Mouse (Mus musculus) heart, embryonic 15.5 days (tissue): Measurements from ENCODE around the gene Arid3b. TPM values are rescaled to one million over a fixed set of nuclear protein-coding genes. Genes with fewer than 3 reads are reported as not detected.

Source experiments
- ATAC-seq: fragments of 200-750 bp; cut with Nextera tagmentation; replicated peaks from 2 replicates; pipeline ENCODE4 v1.8.0; 2017; ENCODE audit warnings: low read depth, moderate TSS enrichment; ENCODE audit not compliant: insufficient number of reproducible peaks, insufficient read depth, low FRiP score
- H3K27ac ChIP-seq: fragments of 300-500 bp; sonication (generic); 2 replicates; pipeline ENCODE4 v1.5.1; 2015; ENCODE audit warnings: mild to moderate bottlenecking, inconsistent platforms
- H3K27me3 ChIP-seq: fragments of 300-500 bp; sonication (generic); 2 replicates; pipeline ENCODE4 v1.6.1; 2015; ENCODE audit warnings: inconsistent platforms
- H3K36me3 ChIP-seq: fragments of 300-500 bp; sonication (generic); 2 replicates; pipeline ENCODE4 v1.6.1; 2015; ENCODE audit warnings: mild to moderate bottlenecking, inconsistent platforms
- H3K4me1 ChIP-seq: fragments of 300-500 bp; sonication (generic); replicated peaks from 2 replicates; pipeline ENCODE4 v1.6.1; 2015; ENCODE audit warnings: inconsistent platforms
- H3K4me2 ChIP-seq: fragments of 300-500 bp; sonication (generic); 2 replicates; pipeline ENCODE4 v1.6.1; 2015; ENCODE audit warnings: inconsistent platforms, mild to moderate bottlenecking, moderate library complexity
- H3K4me3 ChIP-seq: fragments of 300-500 bp; sonication (generic); 2 replicates; pipeline ENCODE4 v1.5.1; 2015; ENCODE audit warnings: mild to moderate bottlenecking, inconsistent platforms
- H3K9ac ChIP-seq: fragments of 300-500 bp; sonication (generic); 2 replicates; pipeline ENCODE4 v1.6.1; 2015; ENCODE audit warnings: mild to moderate bottlenecking, inconsistent platforms
- H3K9me3 ChIP-seq: fragments of 300-500 bp; sonication (generic); replicated peaks from 2 replicates; pipeline ENCODE4 v1.6.1; 2016; ENCODE audit warnings: inconsistent platforms
- WGBS: fragments of 180-500 bp; shearing (Covaris S2); methylation state at CpG from one replicate; pipeline ENCODE4 v1.1.7; 2015; ENCODE audit warnings: mixed read lengths; 5-methylcytosine and 5-hydroxymethylcytosine counted together
- polyA plus RNA-seq: library from polyadenylated mRNA; unstranded; fragments of >200 nt; fragmentation: Nextera tagmentation; extraction: Ambion mirVana; gene quantifications from 2 replicates; pipeline ENCODE4 v1.2.1, GENCODE M21; 2015

The Arid3b gene
- polyA plus RNA-seq, 1 experiment from 2014 or later: 5.9 TPM

GRCm38 (mm10) chr9:57823397-57823796 is 13.2 kb downstream of the Arid3b start:
- Histone ChIP-seq H3K27ac (no peak overlapping the region), H3K27me3 (no peaks in the 10 kb centered on the region), H3K4me2 (no peak overlapping the region), H3K9ac (no peak overlapping the region), H3K36me3 (no peaks in the 10 kb centered on the region), H3K9me3 (no peaks in the 10 kb centered on the region), H3K4me3 (no peak overlapping the region), H3K4me1 (peaks cover 35% of the 10 kb centered on the region)
- WGBS: 96% methylated on average over 1 of the region's 1 CpGs
- no peak for ATAC-seq

DNA sequence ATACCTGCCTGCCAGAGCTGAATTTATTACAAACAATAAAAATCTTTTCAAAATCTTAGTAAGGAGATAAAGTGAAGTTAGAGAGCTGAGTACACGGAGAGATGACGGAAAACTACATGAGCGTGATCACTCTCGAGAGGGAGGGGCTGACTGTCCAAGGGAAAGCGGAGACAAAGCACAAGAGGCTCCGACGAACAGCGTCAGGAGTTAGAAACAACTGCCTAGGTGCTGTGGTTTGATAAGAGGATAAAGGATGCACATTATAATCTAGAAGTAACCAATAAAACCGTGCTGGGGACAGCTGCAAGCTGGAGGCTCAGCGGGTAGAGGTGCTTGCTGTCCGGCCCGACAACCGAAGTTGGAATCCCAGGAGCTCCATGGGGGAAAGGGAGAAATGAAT is 13.8 kb downstream of the Arid3b start:
- Histone ChIP-seq H3K36me3 (no peaks in the 10 kb centered on the region), H3K27me3 (no peaks in the 10 kb centered on the region), H3K27ac (no peak overlapping the region), H3K9me3 (no peaks in the 10 kb centered on the region), H3K4me2 (peak overlapping the region; percentile 21; the same call in 1 of the 2 replicates), H3K4me1 (peaks cover 37% of the 10 kb centered on the region), H3K9ac (no peak overlapping the region), H3K4me3 (no peak overlapping the region)
- WGBS: 51% methylated on average over 13 of the region's 13 CpGs
- no peak for ATAC-seq

DNA sequence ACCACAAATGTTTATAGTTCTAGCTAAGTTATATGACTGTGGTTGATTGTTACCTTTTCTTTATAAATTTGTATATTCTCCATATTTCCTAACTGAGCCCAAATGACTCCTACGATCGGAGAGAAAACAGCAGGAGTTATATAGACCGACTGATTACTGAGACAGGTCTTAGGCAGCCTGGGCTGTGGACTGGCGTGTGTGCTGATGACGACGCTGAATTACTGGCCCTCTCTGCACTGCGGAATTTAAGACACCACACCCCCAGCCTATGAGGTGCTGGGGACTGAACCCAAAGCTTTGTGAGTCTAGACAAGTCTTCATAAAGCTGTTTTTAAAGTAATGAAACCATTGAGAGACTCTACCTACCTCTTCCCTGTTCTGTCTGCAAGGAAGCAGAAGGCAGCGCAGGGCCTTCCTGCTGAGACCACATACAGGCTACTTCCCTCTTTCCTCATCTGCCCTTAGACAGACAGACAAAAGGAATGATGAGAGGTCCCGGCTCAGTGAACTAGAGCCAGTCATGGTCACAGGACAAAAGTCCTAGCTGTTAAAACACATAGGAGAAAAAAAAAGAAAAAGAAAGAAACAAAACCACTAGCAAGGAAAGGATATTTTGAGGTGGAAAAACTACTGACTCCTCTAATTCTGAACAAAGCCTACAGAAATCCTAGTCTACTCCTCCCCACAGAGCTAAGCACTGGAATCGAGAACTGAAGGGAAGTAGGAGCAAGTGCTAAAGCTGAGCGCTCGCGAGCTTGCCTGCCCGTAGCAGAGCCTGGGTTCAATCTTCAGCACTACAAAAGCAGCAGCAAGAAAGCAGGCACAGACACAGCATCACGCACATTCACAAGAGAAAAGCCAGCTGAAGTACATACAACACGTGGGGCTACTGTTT is 16.2 kb downstream of the Arid3b start:
- peak overlapping the region; percentile 21; the same call in 1 of the 2 replicates for H3K27ac ChIP-seq
- H3K27me3 ChIP-seq: no peaks in the 10 kb centered on the region
- no peaks in the 10 kb centered on the region for H3K36me3 ChIP-seq
- H3K9ac ChIP-seq: no peak overlapping the region
- ATAC-seq: no peak
- WGBS: 39% methylated on average over 16 of the region's 16 CpGs
- H3K4me2 ChIP-seq: peak overlapping the region; percentile 15
- H3K4me3 ChIP-seq: no peak overlapping the region
- no peaks in the 10 kb centered on the region for H3K9me3 ChIP-seq
- peaks cover 50% of the 10 kb centered on the region for H3K4me1 ChIP-seq

DNA sequence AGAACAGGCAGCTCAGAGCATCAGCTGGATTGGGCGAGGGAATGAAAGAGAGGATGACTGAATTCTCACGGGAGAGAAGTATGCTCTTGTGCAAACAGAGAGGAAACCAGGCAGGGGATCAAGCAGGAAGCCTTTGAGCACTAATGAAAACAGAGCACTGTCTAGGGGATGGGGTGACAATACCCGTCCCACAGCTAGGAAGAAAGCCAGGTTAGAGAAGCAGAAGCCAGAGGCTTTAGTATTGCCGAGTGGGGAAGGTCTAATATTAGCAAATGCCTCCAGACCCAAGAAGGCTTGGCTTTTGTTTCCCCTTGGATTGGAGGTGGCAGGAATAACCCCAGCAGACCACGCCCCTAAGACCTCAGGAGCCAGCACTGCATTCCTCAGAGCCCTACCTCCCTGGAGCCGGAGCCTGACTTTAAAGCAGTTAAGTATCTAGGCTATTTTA is 19.3 kb downstream of the Arid3b start:
- Histone ChIP-seq H3K9me3 (no peaks in the 10 kb centered on the region), H3K36me3 (no peaks in the 10 kb centered on the region), H3K27ac (peak overlapping the region; percentile 89), H3K9ac (0 out of 2 replicates have a peak overlapping the region, but pooled peaks have one; percentile 9), H3K27me3 (no peaks in the 10 kb centered on the region), H3K4me3 (peak overlapping the region; percentile 21; the same call in 1 of the 2 replicates), H3K4me2 (peak overlapping the region; percentile 57), H3K4me1 (peaks cover 77% of the 10 kb centered on the region)
- peak; percentile 86 for ATAC-seq
- 4% methylated on average over 6 of the region's 6 CpGs for WGBS

- WGBS: 26% methylated on average over 3 of the region's 3 CpGs
- no peak overlapping the region for H3K4me2 ChIP-seq
- H3K9ac ChIP-seq: no peak overlapping the region
- ATAC-seq: no peak
- H3K9me3 ChIP-seq: no peaks in the 10 kb centered on the region
- no peaks in the 10 kb centered on the region for H3K27me3 ChIP-seq
- no peaks in the 10 kb centered on the region for H3K36me3 ChIP-seq
- H3K4me3 ChIP-seq: no peak overlapping the region
- H3K27ac ChIP-seq: no peak overlapping the region
- H3K4me1 ChIP-seq: peaks cover 76% of the 10 kb centered on the region
Measured at GRCm38 (mm10) chr9:57814866-57815265, 21.7 kb downstream of the Arid3b start.

GRCm38 (mm10) chr9:57814014-57814413 is 22.6 kb downstream of the Arid3b start:
- peak overlapping the region; percentile 44 for H3K27ac ChIP-seq
- H3K27me3 ChIP-seq: no peaks in the 10 kb centered on the region
- H3K9ac ChIP-seq: no peak overlapping the region
- ATAC-seq: no peak
- 46% methylated on average over 1 of the region's 1 CpGs for WGBS
- H3K4me2 ChIP-seq: no peak overlapping the region
- no peaks in the 10 kb centered on the region for H3K9me3 ChIP-seq
- H3K4me1 ChIP-seq: peaks cover 80% of the 10 kb centered on the region
- no peak overlapping the region for H3K4me3 ChIP-seq
- no peaks in the 10 kb centered on the region for H3K36me3 ChIP-seq

GRCm38 (mm10) chr9:57811793-57812733 is 24.5 kb downstream of the Arid3b start:
- 0 out of 2 replicates have a peak overlapping the region, but pooled peaks have one; percentile 4 for H3K27ac ChIP-seq

GRCm38 (mm10) chr9:57810691-57811090 is 25.9 kb downstream of the Arid3b start:
- 64% methylated on average over 3 of the region's 3 CpGs for WGBS
- H3K4me2 ChIP-seq: no peak overlapping the region
- H3K4me3 ChIP-seq: no peak overlapping the region
- H3K27ac ChIP-seq: no peak overlapping the region
- H3K9ac ChIP-seq: no peak overlapping the region
- H3K36me3 ChIP-seq: no peaks in the 10 kb centered on the region
- no peaks in the 10 kb centered on the region for H3K27me3 ChIP-seq
- H3K4me1 ChIP-seq: peaks cover 69% of the 10 kb centered on the region
- H3K9me3 ChIP-seq: no peaks in the 10 kb centered on the region
- no peak for ATAC-seq

More at GRCm38 (mm10) chr9:57811793-57812733, 24.5 kb downstream of the Arid3b start:
- no peak for ATAC-seq
- Histone ChIP-seq H3K9ac (no peak overlapping the region), H3K4me2 (no peak overlapping the region), H3K36me3 (no peaks in the 10 kb centered on the region), H3K9me3 (no peaks in the 10 kb centered on the region), H3K27me3 (no peaks in the 10 kb centered on the region), H3K4me3 (no peak overlapping the region), H3K4me1 (peaks cover 73% of the 10 kb centered on the region)
- WGBS: 30% methylated on average over 8 of the region's 8 CpGs

DNA sequence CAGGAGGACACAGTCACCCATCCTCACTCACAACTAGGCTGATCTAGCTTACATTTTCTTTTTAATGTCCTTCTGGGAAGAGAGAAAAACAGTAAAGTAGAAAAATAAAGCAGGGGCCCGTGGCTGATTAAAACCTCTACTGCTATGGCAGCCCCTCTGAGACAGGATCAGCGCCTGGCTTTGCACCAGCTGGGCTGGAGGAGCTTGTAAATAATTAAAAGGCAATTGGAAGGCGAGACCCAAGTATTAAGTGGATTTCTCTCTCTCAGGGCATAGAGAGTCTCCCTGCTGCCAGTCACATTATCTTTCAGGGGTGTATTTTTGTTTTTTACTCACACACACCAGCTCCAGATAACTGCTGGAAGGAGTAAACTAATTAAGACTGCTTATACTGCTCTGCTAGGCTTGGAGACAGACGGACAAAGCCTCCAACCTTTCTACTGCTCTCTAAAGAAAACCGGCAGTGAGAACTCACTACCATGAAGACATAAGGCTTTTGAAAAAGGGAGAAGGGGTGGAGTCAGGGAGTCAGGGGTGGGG is 27.8 kb downstream of the Arid3b start:
- peaks cover 66% of the 10 kb centered on the region for H3K4me1 ChIP-seq
- 63% methylated on average over 5 of the region's 5 CpGs for WGBS

DNA sequence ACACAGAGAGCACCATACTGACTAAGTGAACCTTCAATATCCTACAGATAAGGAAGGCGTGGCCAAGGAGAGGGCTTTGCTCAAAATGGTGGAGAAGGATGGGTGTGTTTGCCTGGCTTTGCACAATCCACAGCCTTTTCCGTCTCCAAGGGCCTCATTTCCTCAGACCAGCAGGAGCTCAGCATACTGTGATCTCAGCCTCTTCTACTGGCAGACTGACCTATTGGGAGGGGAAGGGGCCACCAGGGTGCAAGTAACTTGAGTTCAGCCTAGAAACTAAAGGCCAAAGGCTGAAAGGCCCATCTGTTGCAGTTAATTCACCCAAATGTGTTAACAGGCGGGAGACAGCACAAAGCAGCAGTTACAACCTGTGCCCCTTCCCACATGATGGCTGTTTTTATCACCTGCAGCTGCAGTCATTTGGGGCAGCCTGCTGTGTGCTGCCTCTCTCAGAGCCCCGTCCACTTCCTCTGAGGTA is 29.4 kb downstream of the Arid3b start:
- Histone ChIP-seq H3K9me3 (no peaks in the 10 kb centered on the region), H3K9ac (no peak overlapping the region), H3K4me1 (peaks cover 64% of the 10 kb centered on the region), H3K4me3 (no peak overlapping the region), H3K4me2 (no peak overlapping the region), H3K36me3 (no peaks in the 10 kb centered on the region), H3K27ac (no peak overlapping the region), H3K27me3 (no peaks in the 10 kb centered on the region)
- no peak for ATAC-seq
- 66% methylated on average over 4 of the region's 4 CpGs for WGBS

More for the DNA sequence above, 27.8 kb downstream of the Arid3b start:
- Histone ChIP-seq H3K9me3 (no peaks in the 10 kb centered on the region), H3K9ac (no peak overlapping the region), H3K27me3 (no peaks in the 10 kb centered on the region), H3K4me2 (no peak overlapping the region), H3K36me3 (no peaks in the 10 kb centered on the region), H3K27ac (no peak overlapping the region), H3K4me3 (no peak overlapping the region)
- no peak for ATAC-seq

DNA sequence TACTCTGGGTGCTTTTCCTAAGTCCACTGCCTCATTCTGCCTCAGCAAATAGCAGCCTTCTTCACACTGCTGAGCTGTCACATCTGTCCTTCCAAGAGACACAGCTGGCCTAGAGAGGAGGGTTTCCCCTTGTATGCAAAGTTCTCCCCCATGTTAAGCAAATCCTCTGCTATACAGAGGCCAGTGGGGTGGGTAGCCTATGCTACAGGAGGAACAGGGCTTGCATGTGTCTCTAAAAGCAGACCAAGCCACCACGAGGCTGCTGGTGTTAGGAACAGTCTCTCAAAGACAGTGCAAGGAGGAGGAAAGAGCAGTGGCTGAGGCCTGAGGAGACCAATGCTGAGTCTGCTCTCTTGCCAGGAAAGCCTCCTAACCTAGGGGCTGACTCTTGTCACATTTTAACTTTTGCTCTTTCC is 30.5 kb downstream of the Arid3b start:
- peaks cover 53% of the 10 kb centered on the region for H3K4me1 ChIP-seq
- H3K9ac ChIP-seq: no peak overlapping the region
- no peak overlapping the region for H3K4me3 ChIP-seq
- no peak for ATAC-seq
- no peak overlapping the region for H3K4me2 ChIP-seq
- no peaks in the 10 kb centered on the region for H3K36me3 ChIP-seq
- 25% methylated on average over 1 of the region's 1 CpGs for WGBS
- H3K27ac ChIP-seq: no peak overlapping the region
- no peaks in the 10 kb centered on the region for H3K27me3 ChIP-seq
- H3K9me3 ChIP-seq: no peaks in the 10 kb centered on the region
